Mouse (Mus musculus) megakaryocyte, embryonic 14.5 days (primary cell): ENCODE data around the gene Dennd6a.

ENCODE experiments used
- FLI1 ChIP-seq: IDR thresholded peaks from 2 replicates; pipeline ENCODE4 v1.6.1; 2012; ENCODE audit warnings: low read length, inconsistent platforms, mixed read lengths
- GATA1 ChIP-seq: IDR thresholded peaks from 3 replicates; pipeline ENCODE4 v1.6.1; 2012; ENCODE audit warnings: mixed read lengths, low read length, inconsistent platforms, borderline replicate concordance

- TF ChIP-seq GATA1 (no peak), FLI1 (no peak)
Measured at GRCm38 (mm10) chr14:26591353-26591752, 17.7 kb downstream of the Dennd6a start.
